Mouse (Mus musculus): ENCODE results near the gene Kalrn. TPM values are rescaled to one million over a fixed set of nuclear protein-coding genes. Genes with fewer than 3 reads are reported as not detected.

Gene Kalrn
- polyA plus RNA-seq (2016; fragmentation: Nextera tagmentation; extraction: Ambion mirVana): 18.4 and 22.8 TPM in 2 replicates

GRCm38 (mm10) chr16:34573151-34573802 is at the start of gene Kalrn:
TSS of gene Kalrn (minus strand) at chr16:34573532.
- Histone ChIP-seq H3K4me3 (peak within 1 kb of the TSS; percentile 88), H3K4me1 (peaks cover 30% of the 10 kb centered on the region), H3K36me3 (no peaks in the 10 kb centered on the region), H3K27me3 (ENCODE audit: insufficient read depth, poor library complexity, severe bottlenecking) (peaks cover 22% of the 10 kb centered on the region; the same call in 1 of the 2 replicates), H3K9me3 (no peaks in the 10 kb centered on the region), H3K27ac (peak within 1 kb of the TSS; percentile 96)
- peak; percentile 92 for DNase-seq (ENCODE audit: low spot score)
- WGBS: 3% methylated on average over 82 of the region's 84 CpGs

- no peak overlapping the region for H3K27ac ChIP-seq
- H3K9me3 ChIP-seq: no peaks in the 10 kb centered on the region
- H3K36me3 ChIP-seq: no peaks in the 10 kb centered on the region
- no peak for DNase-seq (ENCODE audit: low spot score)
- no peaks in the 10 kb centered on the region for H3K27me3 ChIP-seq (ENCODE audit: insufficient read depth, poor library complexity, severe bottlenecking)
- H3K4me3 ChIP-seq: no peak overlapping the region
- H3K4me1 ChIP-seq: no peaks in the 10 kb centered on the region
- WGBS: 67% methylated on average over 2 of the region's 2 CpGs
Observed at GRCm38 (mm10) chr16:34614021-34614420, 40.7 kb upstream of the Kalrn start.

- Histone ChIP-seq H3K36me3 (no peaks in the 10 kb centered on the region), H3K4me1 (no peaks in the 10 kb centered on the region), H3K9me3 (no peaks in the 10 kb centered on the region), H3K27me3 (ENCODE audit: insufficient read depth, poor library complexity, severe bottlenecking) (no peaks in the 10 kb centered on the region), H3K27ac (no peak overlapping the region), H3K4me3 (no peak overlapping the region)
- DNase-seq (ENCODE audit: low spot score): no peak
- 83% methylated on average over 1 of the region's 1 CpGs for WGBS
Observed at GRCm38 (mm10) chr16:34610137-34610536, 36.8 kb upstream of the Kalrn start.

GRCm38 (mm10) chr16:34605679-34606078 is 32.3 kb upstream of the Kalrn start:
- Histone ChIP-seq H3K4me1 (no peaks in the 10 kb centered on the region), H3K4me3 (no peak overlapping the region), H3K27ac (no peak overlapping the region), H3K9me3 (no peaks in the 10 kb centered on the region), H3K27me3 (ENCODE audit: insufficient read depth, poor library complexity, severe bottlenecking) (no peaks in the 10 kb centered on the region), H3K36me3 (no peaks in the 10 kb centered on the region)
- peak; percentile 76 for DNase-seq (ENCODE audit: low spot score)
- WGBS: 32% methylated on average over 3 of the region's 3 CpGs

- Histone ChIP-seq H3K27me3 (ENCODE audit: insufficient read depth, poor library complexity, severe bottlenecking) (no peaks in the 10 kb centered on the region), H3K4me3 (no peak overlapping the region), H3K36me3 (no peaks in the 10 kb centered on the region), H3K4me1 (no peaks in the 10 kb centered on the region), H3K27ac (no peak overlapping the region), H3K9me3 (no peaks in the 10 kb centered on the region)
- 70% methylated on average over 6 of the region's 6 CpGs for WGBS
- no peak for DNase-seq (ENCODE audit: low spot score)
Observed at GRCm38 (mm10) chr16:34603854-34604253, 30.5 kb upstream of the Kalrn start.

- no peaks in the 10 kb centered on the region for H3K4me1 ChIP-seq
- 67% methylated on average over 4 of the region's 4 CpGs for WGBS
- DNase-seq (ENCODE audit: low spot score): no peak
- no peaks in the 10 kb centered on the region for H3K36me3 ChIP-seq
- no peak overlapping the region for H3K27ac ChIP-seq
- H3K27me3 ChIP-seq (ENCODE audit: insufficient read depth, poor library complexity, severe bottlenecking): no peaks in the 10 kb centered on the region
- no peaks in the 10 kb centered on the region for H3K9me3 ChIP-seq
- H3K4me3 ChIP-seq: no peak overlapping the region
Observed at GRCm38 (mm10) chr16:34603076-34603475, 29.7 kb upstream of the Kalrn start.

GRCm38 (mm10) chr16:34601954-34602353 is 28.6 kb upstream of the Kalrn start:
- Histone ChIP-seq H3K4me1 (no peaks in the 10 kb centered on the region), H3K27ac (no peak overlapping the region), H3K9me3 (no peaks in the 10 kb centered on the region), H3K4me3 (no peak overlapping the region), H3K36me3 (no peaks in the 10 kb centered on the region), H3K27me3 (ENCODE audit: insufficient read depth, poor library complexity, severe bottlenecking) (no peaks in the 10 kb centered on the region)
- DNase-seq (ENCODE audit: low spot score): no peak
- 50% methylated on average over 4 of the region's 4 CpGs for WGBS

- no peak overlapping the region for H3K27ac ChIP-seq
- WGBS: 28% methylated on average over 3 of the region's 3 CpGs
Observed at GRCm38 (mm10) chr16:34595294-34595693, 22.0 kb upstream of the Kalrn start.

GRCm38 (mm10) chr16:34594597-34595262 is 21.4 kb upstream of the Kalrn start:
- WGBS: 63% methylated on average over 8 of the region's 8 CpGs

More at GRCm38 (mm10) chr16:34595294-34595693, 22.0 kb upstream of the Kalrn start:
- Histone ChIP-seq H3K4me3 (no peak overlapping the region), H3K9me3 (no peaks in the 10 kb centered on the region), H3K4me1 (peaks cover 14% of the 10 kb centered on the region; the same call in 1 of the 2 replicates), H3K36me3 (no peaks in the 10 kb centered on the region), H3K27me3 (ENCODE audit: insufficient read depth, poor library complexity, severe bottlenecking) (no peaks in the 10 kb centered on the region)
- DNase-seq (ENCODE audit: low spot score): no peak

GRCm38 (mm10) chr16:34592696-34593095 is 19.4 kb upstream of the Kalrn start:
- Histone ChIP-seq H3K36me3 (no peaks in the 10 kb centered on the region), H3K27ac (no peak overlapping the region), H3K27me3 (ENCODE audit: insufficient read depth, poor library complexity, severe bottlenecking) (no peaks in the 10 kb centered on the region), H3K4me3 (no peak overlapping the region), H3K9me3 (no peaks in the 10 kb centered on the region), H3K4me1 (peaks cover 14% of the 10 kb centered on the region; the same call in 1 of the 2 replicates)
- 60% methylated on average over 2 of the region's 2 CpGs for WGBS
- no peak for DNase-seq (ENCODE audit: low spot score)

More at GRCm38 (mm10) chr16:34594597-34595262, 21.4 kb upstream of the Kalrn start:
- Histone ChIP-seq H3K4me3 (no peak overlapping the region), H3K27ac (no peak overlapping the region), H3K9me3 (no peaks in the 10 kb centered on the region), H3K4me1 (peaks cover 14% of the 10 kb centered on the region; the same call in 1 of the 2 replicates), H3K36me3 (no peaks in the 10 kb centered on the region), H3K27me3 (ENCODE audit: insufficient read depth, poor library complexity, severe bottlenecking) (no peaks in the 10 kb centered on the region)
- no peak for DNase-seq (ENCODE audit: low spot score)

GRCm38 (mm10) chr16:34591934-34592333 is 18.6 kb upstream of the Kalrn start:
- WGBS: 75% methylated on average over 1 of the region's 1 CpGs
- DNase-seq (ENCODE audit: low spot score): no peak
- Histone ChIP-seq H3K9me3 (no peaks in the 10 kb centered on the region), H3K4me1 (peaks cover 14% of the 10 kb centered on the region; the same call in 1 of the 2 replicates), H3K4me3 (no peak overlapping the region), H3K36me3 (no peaks in the 10 kb centered on the region), H3K27me3 (ENCODE audit: insufficient read depth, poor library complexity, severe bottlenecking) (no peaks in the 10 kb centered on the region), H3K27ac (no peak overlapping the region)

GRCm38 (mm10) chr16:34579671-34580326 is 6.5 kb upstream of the Kalrn start:
- Histone ChIP-seq H3K36me3 (no peaks in the 10 kb centered on the region), H3K27ac (no peak overlapping the region), H3K9me3 (no peaks in the 10 kb centered on the region), H3K4me3 (no peak overlapping the region), H3K27me3 (ENCODE audit: insufficient read depth, poor library complexity, severe bottlenecking) (no peaks in the 10 kb centered on the region; the same call in 1 of the 2 replicates), H3K4me1 (no peaks in the 10 kb centered on the region)
- WGBS: 87% methylated on average over 4 of the region's 4 CpGs
- DNase-seq (ENCODE audit: low spot score): no peak

Measured in heart, embryonic 10.5 days (tissue).